Mouse (Mus musculus) embryonic facial prominence, embryonic 10.5 days (tissue): Measurements from ENCODE around the gene Tspo. TPM values are rescaled to one million over a fixed set of nuclear protein-coding genes. Genes with fewer than 3 reads are reported as not detected.

Experiments
- DNase-seq: peaks from one replicate; pipeline ENCODE4 v3.0.0-alpha.2; 2017; ENCODE audit warnings: low spot score
- H3K27ac ChIP-seq: fragments of 300-500 bp; sonication (generic); replicated peaks from 2 replicates; pipeline ENCODE4 v1.5.1; 2016; ENCODE audit warnings: mild to moderate bottlenecking
- H3K27me3 ChIP-seq: fragments of 300-500 bp; sonication (generic); replicated peaks from 2 replicates; pipeline ENCODE4 v1.6.1; 2016; ENCODE audit warnings: low read depth, mild to moderate bottlenecking; ENCODE audit not compliant: poor library complexity, severe bottlenecking
- H3K36me3 ChIP-seq: fragments of 300-500 bp; sonication (generic); replicated peaks from 2 replicates; pipeline ENCODE4 v1.6.1; 2016; ENCODE audit warnings: mild to moderate bottlenecking, moderate library complexity
- H3K4me1 ChIP-seq: fragments of 300-500 bp; sonication (generic); 2 replicates; pipeline ENCODE4 v1.6.1; 2016
- H3K4me3 ChIP-seq: fragments of 300-500 bp; sonication (generic); 2 replicates; pipeline ENCODE4 v1.5.1; 2016; ENCODE audit warnings: mild to moderate bottlenecking, moderate library complexity
- H3K9me3 ChIP-seq: fragments of 300-500 bp; sonication (generic); 2 replicates; pipeline ENCODE4 v1.6.1; 2016; ENCODE audit warnings: mild to moderate bottlenecking
- WGBS: fragments of 180-500 bp; shearing (Covaris S2); methylation state at CpG from one replicate; pipeline ENCODE4 v1.1.7; 2016; 5-methylcytosine and 5-hydroxymethylcytosine counted together
- polyA plus RNA-seq: library from polyadenylated mRNA; unstranded; fragments of >200 nt; fragmentation: Nextera tagmentation; extraction: Ambion mirVana; gene quantifications from 2 replicates; pipeline ENCODE4 v1.2.1, GENCODE M21; 2016

The Tspo gene
- polyA plus RNA-seq, 1 experiment from 2014 or later, result 34.1 TPM

DNA sequence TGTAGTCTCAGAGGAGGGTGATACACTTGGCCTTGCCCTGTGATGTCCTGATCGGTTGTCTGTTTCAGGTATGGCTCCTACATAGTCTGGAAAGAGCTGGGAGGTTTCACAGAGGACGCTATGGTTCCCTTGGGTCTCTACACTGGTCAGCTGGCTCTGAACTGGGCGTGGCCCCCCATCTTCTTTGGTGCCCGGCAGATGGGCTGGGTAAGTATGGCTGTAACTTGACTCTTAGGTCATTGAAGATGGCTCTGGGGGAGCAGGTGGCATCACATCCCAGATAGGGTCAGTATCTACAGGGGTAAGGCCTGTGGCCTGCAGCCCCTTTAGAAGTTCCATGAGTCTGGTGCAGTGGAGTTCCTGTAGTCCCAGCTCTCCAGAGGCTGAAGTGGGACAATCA is 8.7 kb downstream of the Tspo start:
- Histone ChIP-seq H3K27me3 (no peaks in the 10 kb centered on the region), H3K4me3 (no peak overlapping the region), H3K4me1 (no peaks in the 10 kb centered on the region), H3K27ac (no peak overlapping the region), H3K9me3 (no peaks in the 10 kb centered on the region), H3K36me3 (peaks cover 37% of the 10 kb centered on the region)
- no peak for DNase-seq
- 83% methylated on average over 4 of the region's 4 CpGs for WGBS

DNA sequence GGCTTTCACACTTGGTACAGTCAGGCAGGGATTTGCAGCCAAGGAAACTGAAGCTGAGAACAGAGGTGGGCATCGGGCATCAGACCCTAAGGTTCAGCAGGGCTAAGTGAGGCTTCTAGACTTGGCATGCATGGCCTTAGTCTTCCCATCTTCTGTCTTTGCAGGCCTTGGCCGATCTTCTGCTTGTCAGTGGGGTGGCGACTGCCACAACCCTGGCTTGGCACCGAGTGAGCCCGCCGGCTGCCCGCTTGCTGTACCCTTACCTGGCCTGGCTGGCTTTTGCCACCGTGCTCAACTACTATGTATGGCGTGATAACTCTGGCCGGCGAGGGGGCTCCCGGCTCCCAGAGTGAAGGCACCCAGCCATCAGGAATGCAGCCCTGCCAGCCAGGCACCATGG is 10.2 kb downstream of the Tspo start:
- peaks cover 51% of the 10 kb centered on the region for H3K36me3 ChIP-seq
- no peaks in the 10 kb centered on the region for H3K9me3 ChIP-seq
- no peak overlapping the region for H3K27ac ChIP-seq
- no peak for DNase-seq
- no peak overlapping the region for H3K4me3 ChIP-seq
- no peaks in the 10 kb centered on the region for H3K4me1 ChIP-seq
- 91% methylated on average over 12 of the region's 12 CpGs for WGBS
- H3K27me3 ChIP-seq, result no peaks in the 10 kb centered on the region

DNA sequence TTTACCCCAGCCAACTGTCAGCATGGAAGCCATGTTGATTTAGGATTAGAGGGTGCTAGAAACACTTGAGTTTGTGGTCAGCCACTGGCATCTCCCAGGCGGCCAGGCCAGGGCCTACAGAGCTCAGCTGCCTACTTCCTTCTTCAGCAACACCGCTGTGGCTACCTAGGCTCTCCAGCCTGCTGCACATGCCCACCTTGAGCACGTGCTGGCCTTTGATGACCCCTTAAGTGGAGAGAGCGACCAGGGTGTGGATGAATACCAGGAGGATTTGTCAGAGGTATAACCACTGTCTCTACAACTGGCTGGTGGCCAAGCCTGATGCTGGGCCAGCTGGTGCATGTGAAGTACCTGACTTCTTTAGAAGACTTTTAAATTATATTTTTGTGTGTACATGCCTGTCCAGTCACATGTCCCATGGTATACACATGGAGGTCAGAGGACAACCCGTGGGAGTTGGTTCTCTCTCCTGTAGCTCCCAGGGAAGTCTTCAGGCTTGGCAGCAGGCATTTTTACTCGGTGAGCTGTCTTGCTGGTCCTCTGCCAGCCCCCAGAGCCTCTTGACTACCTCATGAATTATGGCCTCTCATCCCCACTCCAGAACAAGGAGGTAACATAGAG is 11.4 kb downstream of the Tspo start:
- Histone ChIP-seq H3K9me3 (no peaks in the 10 kb centered on the region), H3K36me3 (peaks cover 64% of the 10 kb centered on the region), H3K4me1 (no peaks in the 10 kb centered on the region), H3K4me3 (no peak overlapping the region), H3K27ac (no peak overlapping the region), H3K27me3 (no peaks in the 10 kb centered on the region)
- DNase-seq, result no peak
- 89% methylated on average over 6 of the region's 6 CpGs for WGBS

DNA sequence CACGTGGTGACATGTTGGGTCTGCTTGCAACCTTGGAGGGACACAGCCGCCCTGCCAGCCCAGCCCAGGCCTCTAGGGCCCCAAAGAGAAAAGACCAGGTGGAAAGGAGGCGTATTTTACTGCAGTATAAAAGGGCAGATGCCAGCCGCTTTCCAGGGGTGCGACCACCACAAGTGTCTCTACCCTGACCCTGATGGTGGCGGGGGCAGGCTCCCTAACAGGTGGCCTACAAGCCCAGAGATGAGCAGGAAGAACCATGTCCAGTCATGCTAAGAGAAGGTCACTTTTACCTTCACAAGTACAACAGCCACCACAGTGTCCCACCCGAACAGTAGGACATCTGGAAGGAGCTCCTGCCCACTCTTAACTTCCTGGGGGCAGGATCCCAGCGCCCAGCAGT is 12.2 kb downstream of the Tspo start:
- no peak overlapping the region for H3K4me3 ChIP-seq
- no peaks in the 10 kb centered on the region for H3K9me3 ChIP-seq
- H3K27ac ChIP-seq, result no peak overlapping the region
- peaks cover 71% of the 10 kb centered on the region for H3K36me3 ChIP-seq
- WGBS, result 92% methylated on average over 8 of the region's 8 CpGs
- H3K4me1 ChIP-seq, result no peaks in the 10 kb centered on the region
- no peaks in the 10 kb centered on the region for H3K27me3 ChIP-seq
- no peak for DNase-seq

DNA sequence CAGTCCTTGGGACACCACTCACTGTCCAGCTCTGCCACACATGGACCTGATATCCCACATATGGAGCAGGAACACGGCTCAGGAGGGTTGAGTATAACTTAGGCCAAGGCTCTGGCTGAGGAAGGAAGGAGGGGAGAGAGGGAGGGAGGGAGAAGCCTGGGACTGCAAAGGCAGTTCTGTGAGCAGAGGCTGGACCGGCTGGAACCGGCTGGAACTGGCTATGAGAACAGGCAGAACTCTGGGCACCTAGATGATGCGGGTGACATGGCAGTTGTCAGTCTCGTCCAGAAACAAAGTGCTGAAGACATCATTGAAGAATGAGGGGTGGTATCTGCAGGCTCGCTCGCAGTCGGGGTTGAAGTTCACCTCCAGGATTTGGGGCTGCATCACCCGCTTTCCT is 13.3 kb downstream of the Tspo start:
- H3K27ac ChIP-seq, result no peak overlapping the region
- no peaks in the 10 kb centered on the region for H3K27me3 ChIP-seq
- WGBS, result 92% methylated on average over 9 of the region's 9 CpGs
- no peak for DNase-seq
- H3K4me3 ChIP-seq, result no peak overlapping the region
- H3K4me1 ChIP-seq, result no peaks in the 10 kb centered on the region
- no peaks in the 10 kb centered on the region for H3K9me3 ChIP-seq
- H3K36me3 ChIP-seq, result peaks cover 82% of the 10 kb centered on the region

DNA sequence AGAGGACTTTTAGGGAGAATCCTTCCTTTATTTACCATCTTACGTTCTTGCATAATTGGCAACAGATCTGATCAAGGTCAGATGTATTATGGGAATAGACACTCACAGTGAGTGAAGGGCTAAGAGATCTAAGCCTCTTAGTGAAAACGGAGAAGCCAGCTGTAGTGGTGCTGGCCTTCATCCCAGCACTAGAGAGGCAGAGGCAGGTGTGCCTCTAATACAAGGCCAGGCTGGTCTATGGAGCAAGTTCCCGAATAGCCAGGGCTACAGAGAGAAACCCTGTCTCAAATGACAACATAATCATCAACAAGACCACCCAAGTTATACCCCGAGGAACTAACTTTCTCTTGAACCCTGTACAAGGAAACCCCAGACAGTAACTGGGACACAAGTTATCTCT is 19.5 kb downstream of the Tspo start:
- Histone ChIP-seq H3K27ac (no peak overlapping the region), H3K27me3 (no peaks in the 10 kb centered on the region), H3K36me3 (peaks cover 100% of the 10 kb centered on the region), H3K4me1 (0 out of 2 replicates have a peak, but pooled peaks cover 3% of the 10 kb centered on the region), H3K9me3 (peaks cover 12% of the 10 kb centered on the region; the same call in 1 of the 2 replicates), H3K4me3 (no peak overlapping the region)
- no peak for DNase-seq
- 81% methylated on average over 4 of the region's 4 CpGs for WGBS

DNA sequence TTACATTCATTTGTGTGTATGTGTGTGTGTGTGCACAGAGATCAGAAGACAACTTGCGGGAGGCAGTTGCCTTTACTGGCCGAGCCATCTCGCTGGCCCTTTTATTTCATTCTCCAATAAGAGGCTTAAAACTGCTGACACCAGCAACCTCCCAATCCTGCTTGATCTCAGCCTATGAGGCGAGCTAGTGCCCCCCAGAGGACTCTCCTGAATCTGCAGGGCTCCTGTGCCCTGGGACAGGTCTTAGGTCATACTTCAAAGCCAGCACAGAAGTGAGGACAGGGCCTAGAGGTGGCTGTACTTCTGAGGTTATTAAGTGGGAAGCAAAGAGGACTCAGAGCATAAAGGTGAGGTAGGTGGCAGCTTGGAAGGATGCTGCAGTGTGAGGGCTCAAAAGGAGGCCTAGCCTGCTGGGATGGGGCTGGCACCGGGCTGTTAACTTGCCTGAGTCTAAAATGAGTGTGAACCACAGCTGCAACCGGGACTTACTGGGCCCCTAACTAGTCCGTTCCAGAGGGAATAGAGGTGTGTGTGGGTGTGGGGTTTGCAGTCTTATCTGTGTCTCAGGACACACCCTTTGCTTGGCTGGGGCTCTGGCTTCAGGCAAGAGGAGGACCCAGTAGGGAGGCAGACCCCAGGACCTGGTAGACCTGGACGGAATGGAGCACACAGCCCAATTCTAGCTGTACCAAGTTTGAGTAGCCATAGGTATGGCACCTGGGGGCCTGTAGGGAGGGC is 20.2 kb downstream of the Tspo start:
- 0 out of 2 replicates have a peak, but pooled peaks cover 3% of the 10 kb centered on the region for H3K4me1 ChIP-seq
- DNase-seq, result peak; percentile 41
- peaks cover 12% of the 10 kb centered on the region; the same call in 1 of the 2 replicates for H3K9me3 ChIP-seq
- no peaks in the 10 kb centered on the region for H3K27me3 ChIP-seq
- peaks cover 100% of the 10 kb centered on the region for H3K36me3 ChIP-seq
- 75% methylated on average over 8 of the region's 8 CpGs for WGBS
- H3K4me3 ChIP-seq, result no peak overlapping the region
- H3K27ac ChIP-seq, result no peak overlapping the region

DNA sequence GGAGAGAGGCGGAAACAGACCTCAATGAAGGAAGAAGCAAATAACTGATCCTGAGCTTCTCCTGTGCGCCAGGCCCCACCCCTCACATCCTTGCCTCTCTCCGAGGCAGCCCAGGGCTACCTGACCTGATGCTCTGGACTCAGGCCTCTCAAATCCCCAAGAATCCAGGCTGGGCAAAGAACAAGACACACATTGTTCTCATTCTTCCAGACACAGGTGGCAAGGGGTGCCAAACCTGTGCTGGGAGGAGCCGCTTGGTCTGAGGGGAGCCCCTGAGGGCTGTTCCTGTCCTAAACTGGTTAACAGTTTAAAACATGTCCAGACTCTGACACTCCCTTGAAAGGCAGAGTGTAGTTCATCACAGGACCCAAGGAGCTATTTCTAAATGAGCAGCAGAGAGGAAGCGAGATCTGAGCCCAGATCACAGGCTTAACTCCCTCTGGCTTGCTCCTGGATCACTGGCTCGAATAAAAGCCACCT is 21.4 kb downstream of the Tspo start:
- DNase-seq, result no peak
- no peak overlapping the region for H3K4me3 ChIP-seq
- H3K4me1 ChIP-seq, result 0 out of 2 replicates have a peak, but pooled peaks cover 3% of the 10 kb centered on the region
- WGBS, result 83% methylated on average over 6 of the region's 6 CpGs
- H3K9me3 ChIP-seq, result peaks cover 12% of the 10 kb centered on the region; the same call in 1 of the 2 replicates
- H3K27ac ChIP-seq, result no peak overlapping the region
- H3K36me3 ChIP-seq, result peaks cover 99% of the 10 kb centered on the region
- H3K27me3 ChIP-seq, result no peaks in the 10 kb centered on the region

DNA sequence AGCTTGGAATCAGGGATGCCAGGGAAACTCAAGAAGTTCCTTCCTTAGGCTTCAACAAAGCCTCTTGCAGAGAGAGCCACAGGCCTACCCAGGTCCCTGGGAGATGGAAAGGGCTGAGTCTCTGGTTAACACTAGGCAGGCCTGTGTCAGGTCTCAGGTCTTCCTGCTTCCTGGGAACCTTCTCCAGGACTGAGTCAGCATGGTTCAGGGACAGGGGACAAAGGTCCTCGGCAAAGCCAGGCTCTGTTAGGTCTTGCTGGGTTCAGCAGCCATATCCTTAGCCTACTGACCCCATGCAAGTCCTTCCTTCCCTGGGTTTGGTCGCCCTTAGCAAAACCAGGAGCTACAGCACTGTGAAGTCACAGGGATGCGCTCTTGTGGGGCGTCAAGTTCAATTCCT is 27.4 kb downstream of the Tspo start:
- H3K36me3 ChIP-seq, result peaks cover 69% of the 10 kb centered on the region
- 93% methylated on average over 4 of the region's 4 CpGs for WGBS

DNA sequence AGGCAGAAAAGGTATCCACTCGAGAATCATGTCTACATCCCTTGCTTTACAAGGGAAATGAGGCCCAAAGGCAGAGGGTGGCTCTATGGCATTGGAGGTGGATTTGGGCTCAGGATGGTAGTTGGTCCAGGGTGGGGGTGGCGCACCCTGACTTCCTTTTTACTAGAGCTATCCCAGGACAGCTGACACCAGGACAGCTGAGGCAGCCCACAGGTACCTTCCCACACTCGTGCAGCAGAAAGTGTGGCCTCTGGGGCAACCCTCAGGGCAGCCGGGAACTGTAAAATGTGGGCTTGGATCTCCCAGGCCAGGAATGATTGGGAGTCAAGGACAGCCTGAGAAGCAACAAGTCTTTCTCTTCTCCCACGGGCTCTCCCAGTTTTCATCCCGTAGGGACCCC is 28.4 kb downstream of the Tspo start:
- no peak overlapping the region for H3K4me3 ChIP-seq
- H3K4me1 ChIP-seq, result peaks cover 28% of the 10 kb centered on the region
- no peaks in the 10 kb centered on the region for H3K27me3 ChIP-seq
- peaks cover 2% of the 10 kb centered on the region; the same call in 1 of the 2 replicates for H3K9me3 ChIP-seq
- whole genome bisulfite sequencing, result 84% methylated on average over 6 of the region's 6 CpGs
- DNase-seq, result no peak
- peaks cover 60% of the 10 kb centered on the region for H3K36me3 ChIP-seq
- no peak overlapping the region for H3K27ac ChIP-seq

More for the DNA sequence above, 27.4 kb downstream of the Tspo start:
- H3K27ac ChIP-seq, result no peak overlapping the region
- peaks cover 11% of the 10 kb centered on the region; the same call in 1 of the 2 replicates for H3K9me3 ChIP-seq
- H3K4me3 ChIP-seq, result no peak overlapping the region
- H3K27me3 ChIP-seq, result no peaks in the 10 kb centered on the region
- peaks cover 28% of the 10 kb centered on the region for H3K4me1 ChIP-seq
- no peak for DNase-seq

DNA sequence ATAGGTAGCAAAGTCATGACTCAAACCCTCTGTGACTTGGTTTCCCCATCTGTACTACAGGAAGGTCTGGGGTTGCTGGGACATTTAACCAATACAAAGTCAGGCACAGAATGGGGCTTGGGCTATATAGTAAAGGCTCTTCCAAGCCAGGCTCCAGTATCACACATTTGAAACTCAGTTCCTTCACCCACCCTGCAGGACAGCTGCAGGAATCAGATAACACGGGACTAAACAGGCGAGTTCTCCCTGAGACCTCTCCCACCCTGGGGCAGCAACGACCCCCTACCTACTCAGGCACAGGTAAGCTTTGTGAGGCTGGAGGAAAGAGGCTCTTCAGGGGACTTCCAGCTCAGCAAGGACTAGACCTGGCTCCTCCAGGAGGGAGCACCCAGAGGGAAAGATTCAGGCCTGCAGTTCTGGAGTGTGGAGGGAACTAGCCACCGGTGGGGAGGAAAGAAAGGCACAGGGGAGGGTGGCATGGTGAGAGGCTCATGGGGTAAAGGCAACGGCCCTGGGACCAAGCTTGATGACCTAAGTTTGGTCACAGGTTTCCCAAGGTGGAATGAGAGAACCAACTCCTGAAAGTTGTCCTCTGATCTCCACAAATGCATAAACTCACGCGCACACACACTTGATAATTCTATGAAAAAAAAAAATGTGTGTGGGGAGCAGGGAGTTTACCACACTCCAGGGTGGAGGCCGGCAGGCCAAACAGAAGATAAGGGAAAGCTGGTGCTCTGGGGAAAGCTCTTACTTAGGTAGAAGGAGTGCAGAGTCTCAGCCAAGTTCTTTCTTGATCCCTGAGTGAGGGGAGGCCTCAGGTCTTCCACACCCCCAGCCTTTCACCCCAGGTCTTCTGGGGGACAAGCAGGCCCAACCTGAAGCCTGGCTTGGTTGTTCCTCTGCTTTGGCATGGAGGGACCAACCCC is 29.1 kb downstream of the Tspo start:
- H3K9me3 ChIP-seq, result no peaks in the 10 kb centered on the region
- WGBS, result 72% methylated on average over 8 of the region's 8 CpGs
- DNase-seq, result no peak
- H3K36me3 ChIP-seq, result peaks cover 52% of the 10 kb centered on the region
- peak overlapping the region; percentile 90 for H3K4me3 ChIP-seq
- no peaks in the 10 kb centered on the region for H3K27me3 ChIP-seq
- H3K27ac ChIP-seq, result 0 out of 2 replicates have a peak overlapping the region, but pooled peaks have one; percentile 5
- H3K4me1 ChIP-seq, result peaks cover 28% of the 10 kb centered on the region

DNA sequence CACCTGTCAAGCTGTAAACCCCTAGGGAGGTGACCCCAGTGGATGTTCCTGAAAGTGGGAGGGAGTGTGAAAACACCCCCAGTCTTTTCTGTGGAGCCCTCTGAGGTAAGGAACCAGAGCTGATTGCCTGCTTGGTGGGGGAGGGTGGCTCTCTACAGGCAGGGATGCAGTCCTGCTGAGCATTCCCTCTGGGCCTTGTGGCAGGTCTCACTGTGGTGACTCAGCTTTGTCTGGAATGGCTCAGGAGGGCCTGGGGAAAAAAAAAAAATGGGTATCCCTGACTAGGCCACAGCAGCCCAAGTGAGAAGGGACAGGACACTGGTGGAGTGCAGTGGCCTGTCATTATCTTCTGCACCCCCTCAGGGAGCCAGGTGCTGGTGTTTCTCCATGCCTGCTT is 29.8 kb downstream of the Tspo start:
- Histone ChIP-seq H3K27ac (0 out of 2 replicates have a peak overlapping the region, but pooled peaks have one; percentile 88), H3K4me3 (peak overlapping the region; percentile 90), H3K27me3 (no peaks in the 10 kb centered on the region), H3K36me3 (peaks cover 46% of the 10 kb centered on the region), H3K9me3 (no peaks in the 10 kb centered on the region), H3K4me1 (peaks cover 28% of the 10 kb centered on the region)
- no peak for DNase-seq
